ENCODE assay signal across 21 mouse cellular contexts in the genomic region with DNA sequence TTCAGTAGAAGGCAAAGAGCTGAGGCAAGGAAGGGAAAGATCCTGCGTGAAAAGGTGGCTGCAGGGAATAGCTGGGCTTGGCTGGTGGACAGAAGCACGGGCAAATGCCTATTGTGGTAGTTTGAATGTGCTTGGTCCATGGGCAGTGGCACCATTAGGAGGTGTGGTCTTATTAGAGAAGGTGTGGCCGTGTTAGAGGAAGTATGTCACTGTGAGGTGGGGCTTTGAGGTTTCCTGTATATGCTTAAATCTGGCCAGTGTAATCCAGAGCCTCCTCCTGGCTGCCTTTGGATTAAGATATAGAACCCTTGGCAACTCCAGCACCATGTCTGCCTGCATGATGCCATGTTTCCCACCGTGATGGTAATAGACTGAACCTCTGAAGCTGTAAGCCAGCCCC. TPM values are rescaled to one million over a fixed set of nuclear protein-coding genes. Genes with fewer than 3 reads are reported as not detected.
DNase-seq lines count a peak whose midpoint lies in the region; ATAC-seq and TF ChIP-seq lines count a peak whose summit lies in the region.
"Had no signal": no experiment of that assay in that cellular context is flagged by ENCODE, and none has a peak within 500 bp of the region (broad histone marks: within the 10 kb centered on the region; RNA-seq: fewer than 3 reads in every experiment).

No protein-coding gene starts in this region.

- DNase-seq in heart, postnatal 0 days (ENCODE audit: low spot score) = peak; percentile 10
- no peak for DNase-seq in heart, adult 9 months (ENCODE audit: low spot score in 2 of 2)
- peak; percentile 32 for DNase-seq in MEL (ENCODE audit: low read depth, low spot score)
- peak; percentile 18 for DNase-seq in splenic B cell, adult 2 months (ENCODE audit: low read depth, low spot score)
- DNase-seq in layer of hippocampus, adult 2 months (ENCODE audit: low spot score in 2 of 2) = no peak
- DNase-seq in kidney, postnatal 10 days = no peak
- no peak for DNase-seq in kidney, adult 2 months
- DNase-seq: cerebellum, adult 18-20 months; cerebellum, postnatal 14 days; heart, postnatal 10 days; liver, embryonic 13.5 days; lung, embryonic 14.5 days; lung, postnatal 4 days had no signal

- TF ChIP-seq POLR2A in MEL (IDR thresholded peaks at IDR 0.05; ENCODE audit: control insufficient read depth in 1 of 2, insufficient read depth in 1 of 2, low read depth in 1 of 2, low read length in 2 of 2, poor library complexity in 1 of 2) = no peak
- no peak for TF ChIP-seq POLR2A in kidney, adult 2 months (IDR thresholded peaks at IDR 0.05; ENCODE audit: low read depth, low read length)

- no peak for TF ChIP-seq CTCF in heart, postnatal 0 days (IDR thresholded peaks at IDR 0.05; ENCODE audit: low read depth)
- TF ChIP-seq CTCF in MEL (IDR thresholded peaks at IDR 0.05 in 2 of 3, conservative IDR thresholded peaks at IDR 0.05 in 1 of 3; ENCODE audit: control insufficient read depth in 1 of 3, insufficient read depth in 1 of 3, low read depth in 2 of 3, low read length in 3 of 3, poor library complexity in 1 of 3, severe bottlenecking in 1 of 3) = no peak
- no peak for TF ChIP-seq CTCF in layer of hippocampus, adult 2 months (conservative IDR thresholded peaks at IDR 0.05)
- no peak for TF ChIP-seq CTCF in kidney, adult 2 months (conservative IDR thresholded peaks at IDR 0.05; ENCODE audit: insufficient read depth, insufficient read length, low read depth, low read length)

- H3K4me2 ChIP-seq in heart, postnatal 0 days (ENCODE audit: low read depth, low read length) = no peak overlapping the region
- H3K4me2 ChIP-seq: embryonic facial prominence, embryonic 13.5 days; heart, embryonic 11.5 days; limb, embryonic 13.5 days; liver, embryonic 13.5 days; lung, embryonic 14.5 days; midbrain, embryonic 12.5 days had no signal

- no peaks in the 10 kb centered on the region for H3K4me1 ChIP-seq in heart, postnatal 0 days (ENCODE audit: control insufficient read depth, insufficient read depth)
- no peaks in the 10 kb centered on the region for H3K4me1 ChIP-seq in MEL (ENCODE audit: control insufficient read depth in 1 of 2, insufficient read depth in 2 of 2, low read length in 2 of 2)
- no peaks in the 10 kb centered on the region for H3K4me1 ChIP-seq in kidney, adult 2 months (ENCODE audit: control insufficient read depth, insufficient read depth, low read length)
- H3K4me1 ChIP-seq: limb, embryonic 13.5 days; midbrain, embryonic 12.5 days had no signal

- H3K27ac ChIP-seq in heart, postnatal 0 days (ENCODE audit: low read depth) = no peak overlapping the region
- no peak overlapping the region for H3K27ac ChIP-seq in MEL (ENCODE audit: control insufficient read depth, low read depth, low read length)
- no peak overlapping the region for H3K27ac ChIP-seq in layer of hippocampus, adult 2 months
- H3K27ac ChIP-seq in kidney, adult 2 months (ENCODE audit: insufficient read depth, low read depth, low read length) = no peak overlapping the region
- H3K27ac ChIP-seq: embryonic facial prominence, embryonic 13.5 days; hindbrain, postnatal 0 days; limb, embryonic 13.5 days; liver, embryonic 13.5 days; midbrain, embryonic 12.5 days had no signal

- 68% methylated on average over 4 of the region's 4 CpGs for WGBS in heart, postnatal 0 days
- 70% methylated on average over 4 of the region's 4 CpGs for WGBS in kidney, adult 2 months

- ATAC-seq in heart, postnatal 0 days (ENCODE audit: insufficient read depth, low read depth) = no peak
- peak; percentile 68 to 80 for ATAC-seq in hematopoietic stem cell, adult 5-6 weeks (replicated peaks in 1 of 2; ENCODE audit: insufficient read depth in 1 of 2, low FRiP score in 2 of 2, low TSS enrichment in 1 of 2, low read depth in 1 of 2, poor library complexity in 2 of 2, severe bottlenecking in 2 of 2)
- ATAC-seq: forebrain, embryonic 14.5 days; hindbrain, postnatal 0 days; intestine, postnatal 0 days had no signal

- no peaks in the 10 kb centered on the region for H3K27me3 ChIP-seq in heart, postnatal 0 days (ENCODE audit: control insufficient read depth, insufficient read depth, low read length)
- no peaks in the 10 kb centered on the region for H3K27me3 ChIP-seq in MEL (ENCODE audit: control insufficient read depth in 1 of 2, insufficient read depth in 2 of 2, low read length in 2 of 2)
- no peaks in the 10 kb centered on the region for H3K27me3 ChIP-seq in splenic B cell, adult 2 months (ENCODE audit: control insufficient read depth, insufficient read depth, low read length, poor library complexity, severe bottlenecking)
- no peaks in the 10 kb centered on the region for H3K27me3 ChIP-seq in kidney, adult 2 months (replicated peaks; ENCODE audit: control insufficient read depth, insufficient read depth, low read length)
- H3K27me3 ChIP-seq: embryonic facial prominence, embryonic 13.5 days; liver, embryonic 13.5 days; midbrain, embryonic 12.5 days had no signal

- TF ChIP-seq RAD21 in MEL (IDR thresholded peaks at IDR 0.05; ENCODE audit: low read depth, low read length) = no peak

- H3K9me3 ChIP-seq in heart, postnatal 0 days (replicated peaks; ENCODE audit: control insufficient read depth, low read length) = no peaks in the 10 kb centered on the region
- H3K9me3 ChIP-seq in MEL (replicated peaks; ENCODE audit: insufficient read depth, low read length) = no peaks in the 10 kb centered on the region
- H3K9me3 ChIP-seq: limb, embryonic 13.5 days; liver, embryonic 13.5 days had no signal

- H3K79me2 ChIP-seq in MEL (ENCODE audit: control insufficient read depth, insufficient read depth, low read length, poor library complexity) = no peaks in the 10 kb centered on the region

- no peaks in the 10 kb centered on the region for H3K36me3 ChIP-seq in heart, postnatal 0 days (replicated peaks; ENCODE audit: control insufficient read depth, insufficient read depth, low read length)
- peaks cover 0 to 5% of the 10 kb centered on the region in 2 experiments; a peak in 1 of 4 replicates for H3K36me3 ChIP-seq in MEL (ENCODE audit: control insufficient read depth in 1 of 2, insufficient read depth in 2 of 2, low read length in 2 of 2)
- peaks cover 13% of the 10 kb centered on the region for H3K36me3 ChIP-seq in splenic B cell, adult 2 months (ENCODE audit: control insufficient read depth, insufficient read depth, low read length, poor library complexity, severe bottlenecking)
- no peaks in the 10 kb centered on the region for H3K36me3 ChIP-seq in kidney, adult 2 months (ENCODE audit: control insufficient read depth, insufficient read depth, low read length)
- H3K36me3 ChIP-seq: embryonic facial prominence, embryonic 13.5 days; limb, embryonic 13.5 days; midbrain, embryonic 12.5 days had no signal

- TF ChIP-seq EP300 in heart, postnatal 0 days (IDR thresholded peaks at IDR 0.05; ENCODE audit: low read depth) = no peak
- TF ChIP-seq EP300 in MEL (IDR thresholded peaks at IDR 0.05; ENCODE audit: low read depth in 1 of 2, low read length in 2 of 2) = no peak

- H3K4me3 ChIP-seq in heart, postnatal 0 days (ENCODE audit: low read depth, low read length) = no peak overlapping the region
- no peak overlapping the region for H3K4me3 ChIP-seq in MEL (ENCODE audit: control insufficient read depth in 1 of 2, insufficient read depth in 1 of 2, low read depth in 2 of 2, low read length in 2 of 2)
- no peak overlapping the region for H3K4me3 ChIP-seq in layer of hippocampus, adult 2 months
- no peak overlapping the region for H3K4me3 ChIP-seq in kidney, adult 2 months (ENCODE audit: insufficient read depth, low read depth, low read length)
- H3K4me3 ChIP-seq: embryonic facial prominence, embryonic 13.5 days; limb, embryonic 13.5 days; liver, embryonic 13.5 days; midbrain, embryonic 12.5 days had no signal

- H3K9ac ChIP-seq in heart, postnatal 0 days (replicated peaks; ENCODE audit: low read depth, low read length) = no peak overlapping the region
- H3K9ac ChIP-seq in MEL (ENCODE audit: control insufficient read depth, low read depth, low read length, poor library complexity, severe bottlenecking) = no peak overlapping the region
- H3K9ac ChIP-seq: embryonic facial prominence, embryonic 13.5 days; limb, embryonic 13.5 days; liver, embryonic 13.5 days; lung, embryonic 14.5 days; midbrain, embryonic 12.5 days had no signal

TF ChIP-seq in MEL, 35 proteins besides CTCF, POLR2A, EP300 and RAD21:
- TF ChIP-seq KAT2A (conservative IDR thresholded peaks at IDR 0.05; ENCODE audit: low read depth, low read length) (no peak), CHD1 (IDR thresholded peaks at IDR 0.05; ENCODE audit: low read depth, low read length) (no peak), ZMIZ1 (IDR thresholded peaks at IDR 0.05; ENCODE audit: low read depth, low read length) (no peak), MEF2A (IDR thresholded peaks at IDR 0.05; ENCODE audit: extremely low read depth, insufficient replicate concordance, low read depth, low read length, poor library complexity, severe bottlenecking) (no peak), USF1 (IDR thresholded peaks at IDR 0.05; ENCODE audit: low read depth, low read length) (no peak), UBTF (IDR thresholded peaks at IDR 0.05; ENCODE audit: borderline replicate concordance, insufficient read depth, low read depth, low read length) (no peak), MAFK (IDR thresholded peaks at IDR 0.05; ENCODE audit: borderline replicate concordance, low read depth, low read length) (no peak), NRF1 (IDR thresholded peaks at IDR 0.05; ENCODE audit: insufficient read depth, low read depth, low read length, poor library complexity, severe bottlenecking) (no peak), JUND (IDR thresholded peaks at IDR 0.05; ENCODE audit: low read depth, low read length) (no peak), MYB (IDR thresholded peaks at IDR 0.05; ENCODE audit: low read depth, low read length) (no peak), TAL1 (IDR thresholded peaks at IDR 0.05; ENCODE audit: low read length) (no peak), GATA1 (IDR thresholded peaks at IDR 0.05; ENCODE audit: low read depth, low read length) (no peak), CHD2 (IDR thresholded peaks at IDR 0.05; ENCODE audit: low read length) (no peak)

RNA-seq across cellular contexts. Expression of a gene that starts 32.3 kb away (rescaled TPM):
- total RNA-seq in heart, postnatal 0 days (2014; rRNA removed; ENCODE audit: low replicate concordance) = 36.8 and 37.1 TPM in 2 replicates
- 19.0 and 19.6 TPM in 2 replicates for polyA plus RNA-seq in heart, postnatal 0 days (2015; fragmentation: Nextera tagmentation; extraction: Ambion mirVana)
- total RNA-seq in MEL (2012; rRNA removed) = 25.7 and 34.0 TPM in 2 replicates
- polyA plus RNA-seq in MEL (2012; ENCODE audit: insufficient read depth in 1 of 2, insufficient read length in 2 of 2, low read depth in 1 of 2, low replicate concordance in 2 of 2, missing spikeins in 1 of 2) = 10 to 100 TPM in 1 of 2 experiments, not detected in 1; 33.8 TPM
- total RNA-seq in hematopoietic stem cell, adult 5-6 weeks (2017) = 62.1 and 74.7 TPM in 2 replicates
- total RNA-seq in layer of hippocampus, adult 2 months (2021) = 10 to 100 TPM; 66.2 to 71.9 TPM
- polyA plus RNA-seq in kidney, adult 2 months (2012; rRNA removed) = 19.8 and 20.0 TPM in 2 replicates

Comparison
In these comparisons a context has a peak if more than half of its experiments do, and no peak if none do; other contexts are left out.
1. DNase-seq: peak in heart, postnatal 0 days (single experiment), MEL (single experiment) and splenic B cell, adult 2 months (single experiment); none in heart, adult 9 months (0 of 2), layer of hippocampus, adult 2 months (0 of 2), kidney, postnatal 10 days (single experiment) and kidney, adult 2 months (single experiment).